Mouse (Mus musculus): Measurements from ENCODE around the gene Tcl1b5. TPM values are rescaled to one million over a fixed set of nuclear protein-coding genes. Genes with fewer than 3 reads are reported as not detected.

The Tcl1b5 gene
- polyA plus RNA-seq, 1 experiment from 2014 or later: not detected

DNA sequence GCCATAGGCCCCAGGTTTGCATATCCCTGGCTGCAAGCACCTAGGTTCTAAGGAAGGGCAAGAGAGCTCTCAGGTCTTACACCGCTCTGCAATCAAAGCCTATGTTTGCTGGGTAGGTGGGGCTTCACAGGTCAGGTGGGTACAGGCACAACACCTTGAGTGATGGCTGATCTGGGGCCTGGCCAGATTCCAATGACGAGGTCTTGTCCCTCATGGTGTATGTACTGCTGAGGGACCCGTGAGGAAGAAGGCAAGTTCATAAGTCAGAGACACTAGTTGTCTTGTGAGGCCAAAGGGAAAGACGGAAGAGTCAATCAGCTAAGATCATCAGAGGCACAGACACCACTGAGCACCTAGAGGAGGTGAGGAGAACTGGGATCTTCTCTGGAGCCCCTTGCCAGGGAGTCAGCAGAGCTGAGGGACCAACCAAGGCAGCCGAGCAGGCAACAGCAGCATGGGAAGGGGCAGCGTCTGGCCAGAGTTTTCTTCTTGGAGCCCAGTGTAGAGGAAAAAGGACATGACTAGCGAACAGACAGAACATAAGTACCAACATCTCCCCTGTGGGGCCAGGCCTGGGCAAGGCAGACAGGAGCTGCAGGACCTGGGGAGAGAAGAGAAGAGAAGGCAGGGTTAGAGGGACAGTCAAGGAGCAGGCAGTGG lies 41.1 kb downstream of the Tcl1b5 start:
- no peak overlapping the region for H3K4me3 ChIP-seq
- WGBS: 84% methylated on average over 7 of the region's 7 CpGs

GRCm38 (mm10) chr12:105222601-105223319 lies 46.6 kb downstream of the Tcl1b5 start, which contains the start of gene Tcl1:
TSS of gene Tcl1 (minus strand) at chr12:105222793.
- ATAC-seq (ENCODE audit: insufficient number of reproducible peaks, insufficient read depth, low FRiP score, low TSS enrichment): no peak
- Histone ChIP-seq H3K9ac (no peak within 1 kb of the TSS), H3K9me3 (no peaks in the 10 kb centered on the region), H3K4me3 (no peak within 1 kb of the TSS), H3K27ac (no peak within 1 kb of the TSS), H3K27me3 (no peaks in the 10 kb centered on the region), H3K4me2 (replicated peaks) (no peak within 1 kb of the TSS), H3K36me3 (no peaks in the 10 kb centered on the region), H3K4me1 (no peaks in the 10 kb centered on the region)
- 87% methylated on average over 22 of the region's 22 CpGs for WGBS

More for the DNA sequence above, 41.1 kb downstream of the Tcl1b5 start:
- H3K36me3 ChIP-seq: no peaks in the 10 kb centered on the region
- H3K9ac ChIP-seq: no peak overlapping the region
- H3K9me3 ChIP-seq: no peaks in the 10 kb centered on the region
- H3K27me3 ChIP-seq: no peaks in the 10 kb centered on the region
- no peaks in the 10 kb centered on the region for H3K4me1 ChIP-seq
- no peak overlapping the region for H3K27ac ChIP-seq
- ATAC-seq (ENCODE audit: insufficient number of reproducible peaks, insufficient read depth, low FRiP score, low TSS enrichment): no peak
- no peak overlapping the region for H3K4me2 ChIP-seq (replicated peaks)

GRCm38 (mm10) chr12:105224621-105225320 lies 48.6 kb downstream of the Tcl1b5 start:
- ATAC-seq (ENCODE audit: insufficient number of reproducible peaks, insufficient read depth, low FRiP score, low TSS enrichment): no peak
- H3K9ac ChIP-seq: no peak overlapping the region
- no peaks in the 10 kb centered on the region for H3K9me3 ChIP-seq
- H3K27me3 ChIP-seq: no peaks in the 10 kb centered on the region
- H3K4me3 ChIP-seq: no peak overlapping the region
- H3K36me3 ChIP-seq: no peaks in the 10 kb centered on the region
- no peaks in the 10 kb centered on the region for H3K4me1 ChIP-seq
- no peak overlapping the region for H3K27ac ChIP-seq
- WGBS: 49% methylated on average over 16 of the region's 16 CpGs
- H3K4me2 ChIP-seq (replicated peaks): no peak overlapping the region

Other genes with a start within 250 kb of the Tcl1b5 start
- gene Syne3, start 166.5 kb upstream of the Tcl1b5 start, polyA plus RNA-seq (2016; fragmentation: Nextera tagmentation; extraction: Ambion mirVana): 0.64 and 0.79 TPM in 2 replicates
- 188 and 196 TPM in 2 replicates for gene Glrx5, start 143.7 kb upstream of the Tcl1b5 start, polyA plus RNA-seq (2016; fragmentation: Nextera tagmentation; extraction: Ambion mirVana)
- gene Tcl1b2, start 30.3 kb upstream of the Tcl1b5 start, polyA plus RNA-seq (2016; fragmentation: Nextera tagmentation; extraction: Ambion mirVana): not detected in 2 replicates
- gene Tcl1b1, start 16.7 kb upstream of the Tcl1b5 start, polyA plus RNA-seq (2016; fragmentation: Nextera tagmentation; extraction: Ambion mirVana): not detected in 2 replicates
- gene Tcl1b3, start 14.7 kb downstream of the Tcl1b5 start, polyA plus RNA-seq (2016; fragmentation: Nextera tagmentation; extraction: Ambion mirVana): not detected in 2 replicates
- gene Tcl1b4, start 25.6 kb downstream of the Tcl1b5 start, polyA plus RNA-seq (2016; fragmentation: Nextera tagmentation; extraction: Ambion mirVana): not detected in 2 replicates
- not detected in 2 replicates for gene Tcl1, start 46.4 kb downstream of the Tcl1b5 start, polyA plus RNA-seq (2016; fragmentation: Nextera tagmentation; extraction: Ambion mirVana)
- 0.54 and 0.76 TPM in 2 replicates for gene Tunar, start 157.5 kb downstream of the Tcl1b5 start, polyA plus RNA-seq (2016; fragmentation: Nextera tagmentation; extraction: Ambion mirVana)

All from embryonic facial prominence, embryonic 12.5 days (tissue).